Mouse (Mus musculus): ENCODE measurements around the gene Cfap61. TPM values are rescaled to one million over a fixed set of nuclear protein-coding genes. Genes with fewer than 3 reads are reported as not detected.
A peak's percentile ranks its signal among the peaks of the same experiment; 100 is the strongest.

Cfap61 gene
- polyA plus RNA-seq, 1 experiment from 2014 or later, result 2.2 TPM

DNA sequence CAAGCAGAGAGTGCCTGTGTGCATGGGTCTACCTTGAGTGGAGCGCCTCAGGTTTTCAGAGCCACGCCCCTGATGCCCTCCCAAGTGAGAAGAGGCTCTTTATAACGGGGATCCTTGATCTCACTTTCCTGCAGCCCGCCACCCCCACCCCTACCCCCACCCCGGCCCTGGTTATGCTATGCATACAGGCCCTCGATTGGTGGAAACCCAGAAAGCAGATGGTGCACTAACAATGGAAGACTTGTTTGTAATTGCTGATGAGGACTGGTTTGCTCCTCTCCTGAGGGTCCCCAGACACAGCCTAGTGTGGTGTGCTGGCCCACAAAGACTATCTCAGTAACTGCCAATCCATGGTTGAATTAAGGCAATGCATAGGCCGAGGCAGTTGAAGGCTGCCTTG is 314.4 kb downstream of the Cfap61 start:
- 49% methylated on average over 7 of the region's 7 CpGs for WGBS
- ATAC-seq (ENCODE audit: low read depth), result no peak
- no peak overlapping the region for H3K4me3 ChIP-seq

DNA sequence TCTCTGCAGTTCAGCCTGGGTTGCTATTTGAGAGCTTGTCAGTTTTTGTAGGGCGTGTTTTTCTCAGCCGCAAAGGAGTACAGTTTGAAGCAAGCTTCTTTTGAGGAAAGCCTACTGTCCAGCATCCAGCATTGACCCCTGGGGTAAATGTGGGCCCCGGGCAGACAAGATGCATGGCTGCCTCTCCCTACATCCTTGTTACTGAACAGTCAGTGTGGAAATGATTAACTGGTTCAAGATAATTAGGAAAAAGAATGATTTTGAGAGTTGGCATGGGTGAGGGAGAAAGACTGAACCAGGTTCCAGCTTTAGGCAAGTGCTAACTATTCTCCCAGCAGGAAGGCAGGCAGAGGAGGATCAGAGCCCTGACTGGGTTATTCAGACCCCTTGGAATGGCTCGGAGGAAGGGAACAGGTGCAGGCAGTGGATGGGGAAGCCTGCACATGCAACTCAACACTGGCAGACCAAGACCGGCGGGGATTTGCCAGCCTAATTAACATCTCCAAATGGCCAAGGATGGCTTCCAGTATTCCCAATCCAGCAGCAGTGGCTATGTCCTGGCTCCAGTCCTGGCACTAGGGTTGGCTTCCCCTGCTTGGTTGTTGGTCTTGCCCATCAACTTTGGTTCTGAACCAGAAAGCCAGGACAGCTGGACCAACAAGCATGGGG is 315.8 kb downstream of the Cfap61 start:
- WGBS, result 67% methylated on average over 6 of the region's 6 CpGs
- H3K9me3 ChIP-seq, result no peaks in the 10 kb centered on the region
- no peak overlapping the region for H3K27ac ChIP-seq (replicated peaks)
- peaks cover 15% of the 10 kb centered on the region for H3K4me1 ChIP-seq (replicated peaks)
- no peaks in the 10 kb centered on the region for H3K36me3 ChIP-seq
- no peak overlapping the region for H3K4me3 ChIP-seq
- H3K4me2 ChIP-seq, result no peak overlapping the region
- H3K9ac ChIP-seq, result no peak overlapping the region
- ATAC-seq (ENCODE audit: low read depth), result no peak
- peaks cover 3% of the 10 kb centered on the region; the same call in 1 of the 2 replicates for H3K27me3 ChIP-seq

More for the DNA sequence above, 314.4 kb downstream of the Cfap61 start:
- Histone ChIP-seq H3K27me3 (peaks cover 2% of the 10 kb centered on the region; the same call in 1 of the 2 replicates), H3K9ac (no peak overlapping the region), H3K4me2 (no peak overlapping the region), H3K9me3 (no peaks in the 10 kb centered on the region), H3K27ac (replicated peaks) (no peak overlapping the region), H3K4me1 (replicated peaks) (peaks cover 17% of the 10 kb centered on the region), H3K36me3 (0 out of 2 replicates have a peak, but pooled peaks cover 3% of the 10 kb centered on the region)

- no peak for ATAC-seq (ENCODE audit: low read depth)
- H3K4me2 ChIP-seq, result no peak overlapping the region
- peaks cover 3% of the 10 kb centered on the region; the same call in 1 of the 2 replicates for H3K27me3 ChIP-seq
- peaks cover 32% of the 10 kb centered on the region for H3K4me1 ChIP-seq (replicated peaks)
- no peak overlapping the region for H3K9ac ChIP-seq
- H3K4me3 ChIP-seq, result no peak overlapping the region
- WGBS, result 97% methylated on average over 1 of the region's 1 CpGs
- no peaks in the 10 kb centered on the region for H3K9me3 ChIP-seq
- H3K27ac ChIP-seq (replicated peaks), result no peak overlapping the region
- H3K36me3 ChIP-seq, result no peaks in the 10 kb centered on the region
These were observed 319.8 kb downstream of the Cfap61 start for GRCm38 (mm10) chr2:146254387-146254786.

DNA sequence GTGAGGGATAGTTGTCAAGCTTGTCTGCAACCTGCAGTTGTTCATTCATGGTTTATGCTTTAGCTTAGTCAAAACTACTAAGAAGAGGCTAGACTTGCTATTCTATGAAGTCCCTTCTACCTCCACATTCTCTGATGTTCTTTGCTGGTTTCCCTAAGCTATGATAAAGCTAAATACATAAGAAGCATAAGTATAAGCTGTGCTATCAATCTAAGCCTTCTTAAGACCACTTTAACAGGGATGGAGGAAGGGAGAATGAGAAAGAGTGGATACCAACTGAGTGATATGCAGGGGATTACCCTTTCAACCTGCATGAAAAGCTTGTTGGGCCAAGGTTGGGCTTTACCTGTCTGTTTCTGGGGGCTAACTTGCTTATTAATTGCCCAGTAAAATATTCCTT is 321.1 kb downstream of the Cfap61 start:
- no peak overlapping the region for H3K4me2 ChIP-seq
- H3K9me3 ChIP-seq, result no peaks in the 10 kb centered on the region
- H3K27me3 ChIP-seq, result peaks cover 7% of the 10 kb centered on the region
- no peak overlapping the region for H3K9ac ChIP-seq
- H3K4me1 ChIP-seq (replicated peaks), result peaks cover 42% of the 10 kb centered on the region
- H3K4me3 ChIP-seq, result no peak overlapping the region
- ATAC-seq (ENCODE audit: low read depth), result no peak
- H3K27ac ChIP-seq (replicated peaks), result no peak overlapping the region
- no peaks in the 10 kb centered on the region for H3K36me3 ChIP-seq

- peaks cover 7% of the 10 kb centered on the region for H3K27me3 ChIP-seq
- 0 out of 2 replicates have a peak overlapping the region, but pooled peaks have one; percentile 9 for H3K27ac ChIP-seq (replicated peaks)
- H3K36me3 ChIP-seq, result no peaks in the 10 kb centered on the region
- no peaks in the 10 kb centered on the region for H3K9me3 ChIP-seq
- no peak overlapping the region for H3K4me2 ChIP-seq
- peaks cover 49% of the 10 kb centered on the region for H3K4me1 ChIP-seq (replicated peaks)
- H3K4me3 ChIP-seq, result no peak overlapping the region
- WGBS, result 67% methylated on average over 3 of the region's 3 CpGs
- no peak for ATAC-seq (ENCODE audit: low read depth)
- H3K9ac ChIP-seq, result 0 out of 2 replicates have a peak overlapping the region, but pooled peaks have one; percentile 31
These were observed 321.8 kb downstream of the Cfap61 start for GRCm38 (mm10) chr2:146256321-146256875.

DNA sequence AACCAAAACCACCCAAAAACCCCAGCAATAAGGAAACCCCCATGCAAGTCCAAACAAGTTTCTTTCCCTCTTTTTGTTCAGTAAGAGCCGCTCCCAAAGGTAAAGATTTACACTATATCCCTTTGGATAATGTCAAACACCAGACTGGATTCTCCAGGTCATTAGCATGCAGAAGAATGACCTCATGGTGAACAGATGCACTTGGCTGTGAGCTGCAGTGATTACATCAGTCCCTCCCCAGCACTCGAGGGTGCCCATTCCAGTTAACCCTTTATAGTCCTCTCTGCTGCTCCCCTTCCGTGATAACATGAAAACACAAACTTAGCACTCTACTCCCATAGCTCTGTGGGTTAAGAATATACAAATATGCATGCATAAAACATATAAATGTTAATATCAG is 322.5 kb downstream of the Cfap61 start:
- Histone ChIP-seq H3K27ac (replicated peaks) (0 out of 2 replicates have a peak overlapping the region, but pooled peaks have one; percentile 9), H3K4me1 (replicated peaks) (peaks cover 55% of the 10 kb centered on the region), H3K9ac (no peak overlapping the region), H3K9me3 (no peaks in the 10 kb centered on the region), H3K4me2 (no peak overlapping the region), H3K36me3 (no peaks in the 10 kb centered on the region), H3K4me3 (no peak overlapping the region), H3K27me3 (peaks cover 7% of the 10 kb centered on the region)
- 29% methylated on average over 3 of the region's 3 CpGs for WGBS
- no peak for ATAC-seq (ENCODE audit: low read depth)

- WGBS, result 82% methylated on average over 3 of the region's 3 CpGs
- Histone ChIP-seq H3K27me3 (peaks cover 7% of the 10 kb centered on the region), H3K9ac (no peak overlapping the region), H3K9me3 (no peaks in the 10 kb centered on the region), H3K4me2 (no peak overlapping the region), H3K4me3 (no peak overlapping the region), H3K4me1 (replicated peaks) (peaks cover 61% of the 10 kb centered on the region), H3K36me3 (no peaks in the 10 kb centered on the region), H3K27ac (replicated peaks) (no peak overlapping the region)
- ATAC-seq (ENCODE audit: low read depth), result peak; percentile 30; the same call in 1 of the 2 replicates
These were observed 323.0 kb downstream of the Cfap61 start for GRCm38 (mm10) chr2:146257609-146258008.

GRCm38 (mm10) chr2:146258736-146259469 is 324.3 kb downstream of the Cfap61 start:
- Histone ChIP-seq H3K4me1 (replicated peaks) (peaks cover 67% of the 10 kb centered on the region), H3K9me3 (no peaks in the 10 kb centered on the region), H3K4me3 (no peak overlapping the region), H3K36me3 (no peaks in the 10 kb centered on the region), H3K4me2 (no peak overlapping the region), H3K9ac (no peak overlapping the region), H3K27ac (replicated peaks) (peak overlapping the region; percentile 52), H3K27me3 (peaks cover 14% of the 10 kb centered on the region)
- WGBS, result 24% methylated on average over 10 of the region's 10 CpGs
- no peak for ATAC-seq (ENCODE audit: low read depth)

DNA sequence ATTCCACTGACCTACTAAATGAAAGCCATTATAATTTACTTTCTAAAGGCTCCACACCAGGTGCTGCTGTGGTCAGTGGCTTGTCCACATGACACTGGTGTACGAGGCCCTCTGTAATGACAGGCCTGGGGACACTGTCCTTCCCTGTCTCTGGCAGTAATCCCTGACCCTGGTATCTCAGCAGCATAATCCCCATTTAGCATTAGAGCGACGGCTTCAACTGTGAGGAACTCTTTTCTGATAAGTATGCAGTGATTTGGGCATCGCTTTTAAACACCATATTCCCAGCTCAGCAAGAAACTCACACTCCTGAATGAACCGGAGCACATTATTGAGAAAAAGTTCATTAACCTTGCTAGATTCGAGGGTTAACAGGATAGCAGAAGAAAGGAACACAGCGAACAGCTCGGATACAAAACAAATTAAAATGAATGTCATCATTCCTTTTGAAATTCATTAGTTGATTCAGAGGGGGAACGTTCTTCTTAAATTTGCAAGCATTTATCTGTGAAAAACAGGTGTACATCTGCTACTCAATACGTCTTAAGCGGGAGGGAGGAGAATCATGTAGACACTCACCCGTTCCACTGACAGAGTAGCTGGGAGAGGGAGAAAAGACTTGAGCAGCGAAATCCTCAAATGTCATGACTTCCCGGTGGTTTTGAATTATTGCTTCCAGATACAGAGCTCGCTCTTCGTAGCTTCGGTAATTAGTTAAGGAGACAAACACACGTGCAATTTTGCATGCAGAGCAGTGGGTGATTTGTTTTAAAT is 325.4 kb downstream of the Cfap61 start:
- 0 out of 2 replicates have a peak overlapping the region, but pooled peaks have one; percentile 31 for H3K9ac ChIP-seq
- no peak overlapping the region for H3K4me2 ChIP-seq
- H3K27ac ChIP-seq (replicated peaks), result peak overlapping the region; percentile 67; the same call in 1 of the 2 replicates
- peaks cover 67% of the 10 kb centered on the region for H3K4me1 ChIP-seq (replicated peaks)
- peaks cover 22% of the 10 kb centered on the region for H3K27me3 ChIP-seq
- 37% methylated on average over 18 of the region's 18 CpGs for WGBS
- no peaks in the 10 kb centered on the region for H3K36me3 ChIP-seq
- no peak overlapping the region for H3K4me3 ChIP-seq
- ATAC-seq (ENCODE audit: low read depth), result no peak
- no peaks in the 10 kb centered on the region for H3K9me3 ChIP-seq

- Histone ChIP-seq H3K27me3 (peaks cover 34% of the 10 kb centered on the region), H3K9ac (no peak overlapping the region), H3K4me1 (replicated peaks) (peaks cover 65% of the 10 kb centered on the region), H3K36me3 (no peaks in the 10 kb centered on the region), H3K9me3 (no peaks in the 10 kb centered on the region), H3K4me2 (no peak overlapping the region), H3K27ac (replicated peaks) (no peak overlapping the region), H3K4me3 (no peak overlapping the region)
- 38% methylated on average over 4 of the region's 4 CpGs for WGBS
- ATAC-seq (ENCODE audit: low read depth), result no peak
These were observed 326.6 kb downstream of the Cfap61 start for GRCm38 (mm10) chr2:146261146-146261545.

DNA sequence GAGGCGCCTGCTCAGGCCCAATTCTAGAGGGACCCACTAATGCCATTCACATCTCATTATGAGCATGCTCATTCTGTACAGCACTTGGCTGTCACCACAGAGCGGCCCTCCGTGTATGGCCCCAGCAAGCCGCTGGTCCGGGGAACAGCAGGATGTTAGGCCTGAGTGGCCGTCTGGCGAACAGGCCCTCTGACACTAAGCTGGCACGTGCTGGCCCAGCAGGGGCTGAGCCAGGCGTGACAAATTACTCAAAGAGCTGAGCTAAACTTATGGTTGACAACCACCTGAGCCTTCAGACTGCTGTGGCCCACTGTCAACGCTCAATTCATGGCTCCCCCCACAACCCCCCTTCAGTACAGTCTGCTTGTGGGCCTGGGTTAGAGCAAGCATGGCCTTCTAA is 327.6 kb downstream of the Cfap61 start:
- no peaks in the 10 kb centered on the region for H3K36me3 ChIP-seq
- peaks cover 54% of the 10 kb centered on the region for H3K4me1 ChIP-seq (replicated peaks)
- WGBS, result 11% methylated on average over 10 of the region's 10 CpGs
- no peak overlapping the region for H3K4me3 ChIP-seq
- no peaks in the 10 kb centered on the region for H3K9me3 ChIP-seq
- no peak overlapping the region for H3K4me2 ChIP-seq
- H3K27me3 ChIP-seq, result peaks cover 41% of the 10 kb centered on the region
- peak overlapping the region; percentile 54 for H3K27ac ChIP-seq (replicated peaks)
- peak; percentile 88 for ATAC-seq (ENCODE audit: low read depth)
- no peak overlapping the region for H3K9ac ChIP-seq

Data from neural tube, embryonic 13.5 days (tissue).